Mouse (Mus musculus) lung, postnatal 0 days (tissue): ENCODE measurements at regions not wholly inside any gene's neighbourhood (a gene's known extent, or its start where the extent isn't known, plus 50 kb on each side); places are given as distances from the start of the nearest gene placed in this dataset.

Experiments used
- CTCF ChIP-seq: IDR thresholded peaks from 2 replicates; pipeline ENCODE4 v1.5.1; 2016; ENCODE audit warnings: antibody characterized with exemption, mild to moderate bottlenecking
- EP300 ChIP-seq: IDR thresholded peaks from 2 replicates; pipeline ENCODE4 v1.6.1; 2016; ENCODE audit warnings: antibody characterized with exemption, mild to moderate bottlenecking, control low read depth

DNA sequence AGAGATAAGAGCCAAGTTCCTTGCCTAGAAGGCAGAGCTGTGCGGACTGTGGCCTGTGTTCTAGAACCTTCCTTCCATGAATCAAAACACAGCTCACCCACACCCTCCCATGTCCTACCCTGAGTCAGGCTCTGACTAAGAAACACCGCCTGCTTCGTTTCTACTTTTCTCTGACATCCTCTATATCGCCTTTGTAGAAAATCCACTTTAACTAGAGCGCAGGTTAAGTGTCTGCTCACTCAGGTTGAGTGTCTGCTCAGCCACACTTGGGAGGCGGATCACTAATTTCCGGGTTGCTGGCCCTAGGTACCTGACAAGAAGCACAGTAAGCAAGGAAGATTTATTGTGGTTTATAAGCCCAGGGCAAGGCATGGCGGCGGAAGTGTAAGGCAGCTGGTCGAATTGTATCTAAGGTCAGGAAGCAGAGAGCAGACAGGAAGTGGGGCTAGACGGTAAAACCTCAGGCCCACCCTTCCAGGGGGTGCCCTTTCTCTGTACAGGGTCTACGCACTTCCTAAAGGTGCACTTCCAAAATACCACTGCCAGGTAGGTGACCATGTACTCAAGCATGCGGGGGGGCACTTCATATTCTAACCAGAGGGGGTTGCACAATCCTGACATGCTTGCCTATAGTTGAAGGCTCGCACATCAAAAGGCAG lies 348.0 kb upstream of the Slc24a5 start:
- TF ChIP-seq CTCF = no peak
- TF ChIP-seq EP300 = peak; percentile 88
